Mouse (Mus musculus) left cerebral cortex, postnatal 25 days (tissue): ENCODE measurements around the gene Abhd15. TPM values are rescaled to one million over a fixed set of nuclear protein-coding genes. Genes with fewer than 3 reads are reported as not detected.
A peak's percentile ranks its signal among the peaks of the same experiment; 100 is the strongest.

Source experiments
- DNase-seq, 2 experiments: peaks; one replicate each; pipeline ENCODE4 v3.0.0; 2022; ENCODE audit warnings: low spot score in 2 of 2, mixed read lengths in 1 of 2
- intact Hi-C: fragments of 180-260 bp; cut with DNase I; formaldehyde crosslinking; loops from one replicate; pipeline ENCODE4 v1.15.1; 2025
- total RNA-seq, 2 experiments: library from RNA; stranded (reverse); gene quantifications; 2 replicates each; pipeline ENCODE4 v1.2.3; 2021

The Abhd15 gene
- total RNA-seq, result 1 to 10 TPM; 1.6 to 1.7 TPM

- intact Hi-C loops, result loop anchor here (5.0 kb wide), 1 partner anchor 172 kb away; the partner anchor contains the start of gene Nufip2
- peak; percentile 59 to 71 for DNase-seq
Measured at GRCm38 (mm10) chr11:77514832-77515636, at the start of gene Abhd15. Gene Abhd15 (plus strand): TSS chr11:77515121.

GRCm38 (mm10) chr11:77466544-77466943 lies 48.4 kb upstream of the Abhd15 start:
- intact Hi-C loops, result loop anchor here (5.0 kb wide), 3 partner anchors 36 to 364 kb away; no protein-coding TSS in a partner anchor
- DNase-seq, result no peak

DNA sequence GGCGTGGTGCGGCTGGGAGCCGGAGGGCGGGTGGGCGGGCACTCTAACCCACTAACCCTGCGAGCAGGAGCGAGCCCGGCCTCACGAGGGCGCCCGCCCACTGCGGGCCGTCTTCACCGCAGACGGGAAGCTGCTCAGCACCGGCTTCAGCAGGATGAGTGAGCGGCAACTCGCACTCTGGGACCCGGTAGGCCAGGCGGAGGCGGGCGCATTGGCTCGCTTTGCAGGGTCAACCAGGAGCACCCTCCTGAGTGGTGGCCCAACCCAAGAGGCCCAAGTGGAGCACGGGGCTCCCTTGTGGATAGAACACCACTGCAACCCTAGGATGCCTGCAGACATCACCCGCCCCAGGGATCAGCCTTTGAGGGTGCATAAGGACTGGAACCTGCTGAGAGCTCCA lies 47.8 kb upstream of the Abhd15 start:
- DNase-seq, result peak; percentile 66 to 68
- intact Hi-C loops, result loop anchor here (5.0 kb wide), 3 partner anchors 35 to 365 kb away; no protein-coding TSS in a partner anchor

DNA sequence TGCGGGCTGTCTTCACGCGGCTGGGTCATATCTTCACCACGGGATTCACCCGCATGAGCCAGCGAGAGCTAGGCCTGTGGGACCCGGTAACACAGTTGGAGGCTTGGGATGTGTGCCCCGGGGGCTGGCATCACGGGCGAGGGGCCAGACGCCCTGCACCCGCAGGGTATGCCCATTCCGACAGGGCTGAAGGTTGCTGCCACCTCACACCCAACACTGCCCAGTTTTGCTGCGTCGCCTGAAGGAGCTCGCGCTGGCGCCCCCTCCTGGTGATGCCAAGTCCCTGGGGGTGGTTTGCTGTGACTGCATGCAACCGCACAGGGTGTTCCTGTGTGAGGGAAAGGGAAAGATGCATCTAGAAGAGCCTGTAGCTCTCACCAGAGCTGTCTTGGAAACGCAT lies 47.1 kb upstream of the Abhd15 start:
- peak; percentile 73 to 81 for DNase-seq
- intact Hi-C loops, result loop anchor here (5.0 kb wide), 3 partner anchors 35 to 365 kb away; no protein-coding TSS in a partner anchor

- intact Hi-C loops, result loop anchor here (5.0 kb wide), 3 partner anchors 34 to 366 kb away; no protein-coding TSS in a partner anchor
- DNase-seq, result no peak
Measured at GRCm38 (mm10) chr11:77468397-77468796, 46.5 kb upstream of the Abhd15 start.

DNA sequence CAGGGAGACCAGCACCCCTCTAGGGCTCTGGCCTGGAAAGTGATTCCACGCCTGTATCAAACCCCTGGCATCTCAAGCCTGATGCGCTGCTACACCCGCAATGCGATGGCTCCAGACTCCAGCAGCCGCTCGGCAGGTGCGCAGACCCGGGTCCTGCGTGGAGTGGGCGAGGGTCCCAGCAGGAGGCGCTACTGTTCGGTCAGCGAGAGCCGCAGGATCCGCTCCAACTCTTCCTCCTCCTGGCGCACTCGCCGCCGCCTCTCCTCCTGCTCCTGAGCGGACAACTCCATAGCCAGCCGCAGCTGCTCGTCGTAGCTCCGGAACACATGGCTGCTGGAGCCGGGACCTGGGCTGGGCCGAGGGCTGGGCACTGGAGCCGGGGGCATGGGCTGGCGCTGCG lies 43.5 kb upstream of the Abhd15 start:
- no peak for DNase-seq
- intact Hi-C loops, result no loop called here

- DNase-seq, result no peak
- intact Hi-C loops, result no loop called here
Measured at GRCm38 (mm10) chr11:77472775-77473174, 42.1 kb upstream of the Abhd15 start.

DNA sequence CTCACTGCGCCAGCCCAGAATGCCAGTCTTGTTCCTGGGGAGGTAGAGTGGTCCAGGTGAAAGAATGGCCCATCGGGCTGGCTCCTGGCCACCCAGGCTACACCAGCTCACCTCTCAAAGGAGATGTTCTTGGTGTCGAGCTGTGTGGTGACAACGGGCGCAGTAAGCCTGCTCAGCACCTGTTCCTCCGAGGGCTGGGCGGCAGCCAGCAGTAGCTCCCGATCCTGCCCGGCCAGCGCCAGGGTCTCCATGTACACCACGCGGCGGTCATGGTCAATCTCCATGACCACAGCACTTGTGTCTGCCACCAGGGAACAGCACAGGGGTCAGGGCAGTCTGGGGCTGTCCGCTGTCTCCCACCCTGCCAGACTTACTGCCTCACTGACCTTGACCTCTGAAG lies 38.7 kb upstream of the Abhd15 start:
- intact Hi-C loops, result no loop called here
- no peak for DNase-seq

DNA sequence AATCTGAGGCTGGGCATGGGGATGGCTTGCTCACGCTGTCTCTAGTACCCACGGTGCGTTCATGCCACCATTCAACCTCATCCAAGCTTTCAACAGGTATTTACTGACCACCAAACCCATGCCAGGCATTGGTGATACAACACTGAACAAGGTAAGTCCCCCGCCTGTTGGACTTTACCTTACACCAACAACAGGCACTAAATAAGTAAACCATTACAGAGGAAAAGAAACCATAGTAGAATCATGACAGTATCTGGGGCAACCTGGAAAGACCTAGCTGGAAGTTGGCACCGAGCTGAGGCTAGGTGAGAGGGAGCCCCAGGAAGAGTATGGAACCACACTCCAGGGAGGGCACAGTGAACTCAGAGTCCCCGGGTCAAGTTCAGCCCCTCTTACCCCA lies 38.0 kb upstream of the Abhd15 start:
- intact Hi-C loops, result no loop called here
- no peak for DNase-seq

DNA sequence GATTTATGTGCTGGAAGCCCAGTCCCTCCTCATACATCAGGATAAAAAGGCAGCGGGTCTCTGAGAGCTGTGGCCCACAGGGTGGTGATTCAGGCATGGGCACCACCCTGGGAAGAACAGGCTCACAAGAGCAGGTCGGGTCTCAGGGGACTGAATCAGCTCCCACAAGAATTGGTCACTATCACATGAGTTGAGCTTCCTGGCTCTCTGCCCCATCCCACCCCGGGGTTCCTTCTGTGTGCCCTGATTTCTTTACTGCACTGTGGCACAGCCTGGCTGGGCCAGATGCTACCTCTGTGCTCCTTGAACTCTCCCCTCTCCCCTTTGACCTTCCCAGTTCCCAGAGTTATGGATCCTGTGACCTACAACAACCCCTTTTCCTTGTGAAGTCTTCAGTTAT lies 31.9 kb upstream of the Abhd15 start:
- DNase-seq, result no peak
- intact Hi-C loops, result no loop called here

- no peak for DNase-seq
- intact Hi-C loops, result no loop called here
Measured at GRCm38 (mm10) chr11:77483510-77484255, 31.2 kb upstream of the Abhd15 start.

- intact Hi-C loops, result no loop called here
- no peak for DNase-seq
Measured at GRCm38 (mm10) chr11:77485229-77485628, 29.7 kb upstream of the Abhd15 start.

DNA sequence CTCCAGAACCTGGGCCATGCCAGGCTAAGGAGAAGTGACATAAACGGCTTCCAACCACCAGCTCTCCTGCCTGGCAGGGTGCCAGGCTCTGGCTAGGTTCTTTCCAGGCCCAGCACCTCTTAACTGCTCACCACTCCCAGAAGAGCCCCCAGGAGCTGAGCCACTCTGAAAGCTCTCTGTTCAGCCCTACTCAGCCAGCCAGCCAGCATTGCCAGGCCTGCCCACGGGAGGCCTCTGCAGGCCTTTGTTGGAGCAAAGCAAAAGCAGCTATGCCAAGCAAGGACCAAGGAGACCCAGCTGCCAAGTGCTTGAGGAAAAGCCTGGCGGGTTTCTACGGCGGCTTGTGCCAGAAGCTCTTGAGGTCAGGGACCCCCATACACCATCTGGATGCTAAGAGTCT lies 28.1 kb upstream of the Abhd15 start:
- no peak for DNase-seq
- intact Hi-C loops, result no loop called here

DNA sequence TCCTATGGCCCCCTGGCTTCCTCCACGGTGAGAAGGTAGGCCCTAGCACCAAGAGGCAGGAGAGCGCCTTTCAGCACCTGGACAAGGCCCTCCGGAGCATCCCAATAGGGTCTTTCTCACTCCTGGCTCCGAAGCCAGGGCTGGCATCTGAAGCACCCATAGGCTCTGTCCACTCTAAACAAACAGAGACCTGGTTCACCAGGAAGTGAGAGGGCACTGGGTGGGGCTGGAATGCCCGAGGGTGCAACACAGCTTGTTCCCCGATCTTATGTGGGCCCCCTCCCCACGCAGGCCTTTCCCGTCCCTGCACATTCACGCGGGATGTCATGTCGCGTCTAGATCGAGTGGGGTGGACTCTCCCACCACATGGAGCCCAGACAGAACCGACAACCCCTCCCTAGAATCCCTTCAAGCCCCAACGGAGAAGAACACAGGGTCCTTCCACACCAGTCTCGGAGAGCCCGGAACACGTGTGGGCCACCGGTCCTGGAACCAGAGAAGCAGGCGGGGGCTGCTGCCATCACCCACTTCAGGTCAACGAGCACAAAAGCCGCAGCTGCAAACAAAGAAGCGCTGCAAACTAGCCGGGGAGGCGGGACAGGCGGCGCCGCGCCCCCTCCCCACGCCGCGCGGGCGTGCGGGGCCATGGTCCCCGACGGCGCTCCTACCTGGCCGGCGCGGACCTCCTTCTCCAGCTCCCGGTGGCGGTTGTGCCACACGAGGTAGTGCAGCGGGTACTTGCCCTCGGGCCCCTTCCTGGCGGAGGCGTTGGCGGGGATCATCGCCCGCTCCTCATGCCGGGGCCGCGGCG lies 25.9 kb upstream of the Abhd15 start:
- no peak for DNase-seq
- intact Hi-C loops, result no loop called here

GRCm38 (mm10) chr11:77489591-77490235 lies 25.2 kb upstream of the Abhd15 start, which contains the start of gene Ankrd13b:
Gene Ankrd13b (minus strand): TSS chr11:77489678.
- peak; percentile 79 to 89 for DNase-seq
- intact Hi-C loops, result loop anchor here (2.0 to 5.0 kb wide), 2 partner anchors 118 to 135 kb away; partner anchors contain the start of gene Taok1

GRCm38 (mm10) chr11:77490451-77490850 lies 24.5 kb upstream of the Abhd15 start:
- peak in 1 of 2 experiments; percentile 61 for DNase-seq
- intact Hi-C loops, result loop anchor here (2.0 to 5.0 kb wide), 2 partner anchors 117 to 134 kb away; partner anchors contain the start of gene Taok1

DNA sequence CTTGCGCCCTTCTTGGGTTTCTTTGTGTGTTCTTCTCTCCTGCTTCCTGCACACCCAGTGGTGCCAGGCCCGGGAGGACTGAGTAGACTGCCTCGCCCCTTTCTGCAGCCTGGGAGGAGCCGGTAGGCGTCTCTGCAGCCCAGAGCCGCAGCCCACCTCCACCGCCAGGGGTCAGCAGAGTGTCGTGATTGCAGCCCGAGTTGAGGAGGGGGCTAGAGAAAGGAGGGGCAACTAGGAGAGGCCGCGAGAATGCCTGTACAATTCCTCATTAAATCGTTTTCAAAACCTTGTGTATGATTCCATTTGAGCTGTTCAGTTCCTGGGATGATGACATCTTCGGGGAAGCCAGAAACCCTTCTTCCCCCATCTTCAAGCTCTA lies 23.8 kb upstream of the Abhd15 start:
- intact Hi-C loops, result loop anchor here (2.0 to 5.0 kb wide), 2 partner anchors 116 to 134 kb away; partner anchors contain the start of gene Taok1

DNA sequence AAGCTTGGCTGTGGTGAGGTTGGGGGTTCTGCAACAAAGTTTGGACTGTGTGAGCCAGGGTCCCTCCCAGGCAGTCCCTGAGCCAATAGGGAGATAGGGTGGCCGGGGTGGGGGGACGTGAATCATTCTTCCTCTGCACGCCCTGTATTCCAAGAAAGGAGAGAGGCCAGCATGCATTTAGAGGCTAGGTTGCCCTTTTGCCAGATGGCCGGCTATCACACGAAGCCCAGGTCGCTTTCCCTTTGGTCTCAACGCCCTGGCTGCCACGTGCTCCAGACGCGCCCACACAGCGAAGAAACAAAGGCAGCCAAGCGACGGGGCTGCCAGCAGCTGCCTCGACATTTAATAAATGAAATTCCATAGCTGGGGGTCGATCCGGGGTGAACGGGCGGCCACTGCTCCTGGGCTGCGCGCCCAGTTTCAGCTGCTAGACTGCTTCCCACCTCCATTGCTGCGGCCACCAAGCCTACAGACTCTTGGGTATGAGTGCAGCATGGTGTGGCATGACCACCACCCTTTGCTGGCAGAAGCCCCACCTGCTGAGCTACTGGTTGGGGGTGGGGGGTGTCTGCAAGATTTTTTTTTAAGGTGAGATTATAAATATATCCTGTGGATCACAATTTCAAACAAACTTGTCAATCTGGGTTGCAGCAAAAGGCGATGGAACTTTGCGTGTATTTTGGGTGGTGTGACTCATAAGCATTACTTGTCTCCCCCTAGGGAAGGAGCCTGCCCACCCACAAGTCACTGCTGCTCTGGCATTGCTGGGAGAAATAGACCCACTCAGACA lies 23.2 kb upstream of the Abhd15 start:
- peak; percentile 57 to 92 for DNase-seq
- intact Hi-C loops, result loop anchor here (2.0 to 5.0 kb wide), 2 partner anchors 116 to 133 kb away; partner anchors contain the start of gene Taok1

More for the DNA sequence above, 23.8 kb upstream of the Abhd15 start:
- DNase-seq, result peak; percentile 87 to 92
